Mouse (Mus musculus): ENCODE results near the gene Msi2. TPM values are rescaled to one million over a fixed set of nuclear protein-coding genes. Genes with fewer than 3 reads are reported as not detected.

The Msi2 gene
- polyA plus RNA-seq, 1 experiment = 6.7 TPM

DNA sequence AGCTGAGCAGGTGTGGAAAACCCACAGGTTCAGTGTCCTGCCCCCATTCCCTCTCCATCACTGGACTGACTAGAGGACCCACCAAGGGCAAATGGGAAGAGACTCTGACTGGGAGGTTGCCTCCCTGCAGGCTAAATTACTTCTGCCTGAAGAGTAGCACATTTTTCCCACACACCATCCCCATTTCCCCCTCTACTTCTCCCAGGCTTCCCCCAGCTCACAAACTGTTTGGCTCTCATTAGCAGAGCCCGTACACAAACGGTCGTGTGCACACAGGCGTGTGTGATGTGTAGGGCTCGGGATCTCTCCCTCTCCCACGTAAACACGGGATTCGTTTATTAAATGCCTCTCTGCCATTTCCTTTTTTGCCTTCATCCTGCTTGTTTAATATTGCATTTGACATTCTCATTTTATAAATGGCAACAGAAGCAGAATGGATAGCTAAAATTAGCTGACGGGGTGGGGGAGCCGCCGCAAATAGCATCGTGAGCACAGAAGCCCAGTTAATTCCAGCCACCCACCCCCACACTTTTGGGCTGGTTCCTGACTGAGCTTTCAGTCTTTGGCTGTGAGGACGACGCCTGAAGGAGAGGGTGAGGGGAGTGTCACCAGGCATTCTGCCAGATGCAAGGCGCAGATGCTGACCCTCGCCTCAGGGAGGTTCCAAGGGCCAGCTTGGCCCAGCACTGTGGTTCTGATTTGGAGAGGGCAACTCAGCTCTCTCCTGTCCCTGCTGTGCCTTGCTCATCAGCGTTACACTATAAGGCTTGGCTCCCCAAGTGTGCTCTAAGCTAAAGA is 313.3 kb downstream of the Msi2 start:
- 26% methylated on average over 17 of the region's 17 CpGs for WGBS
- no peak for DNase-seq (ENCODE audit: low read depth, low spot score)

DNA sequence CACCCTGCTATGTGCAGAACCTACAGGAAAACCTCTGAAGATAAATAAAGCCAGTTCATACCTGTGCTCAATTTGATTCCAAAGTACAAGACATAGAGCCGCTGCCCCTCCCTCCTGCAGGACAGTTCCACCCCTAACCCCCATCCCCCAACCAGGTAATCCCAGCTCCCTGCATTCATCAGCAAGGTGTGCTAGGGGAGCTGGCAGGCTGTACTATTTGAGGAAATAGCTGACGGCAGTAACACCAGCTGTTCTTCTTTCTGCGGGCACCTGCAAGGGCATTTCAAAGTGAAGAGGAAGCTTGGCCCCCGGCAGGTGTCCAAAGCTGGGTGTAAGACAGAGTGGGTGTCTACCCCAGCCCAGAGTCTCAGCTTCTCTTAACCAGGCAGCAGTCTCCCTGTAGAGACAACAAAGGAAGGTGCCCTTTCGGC is 314.1 kb downstream of the Msi2 start:
- no peak for DNase-seq (ENCODE audit: low read depth, low spot score)
- 24% methylated on average over 5 of the region's 5 CpGs for WGBS

DNA sequence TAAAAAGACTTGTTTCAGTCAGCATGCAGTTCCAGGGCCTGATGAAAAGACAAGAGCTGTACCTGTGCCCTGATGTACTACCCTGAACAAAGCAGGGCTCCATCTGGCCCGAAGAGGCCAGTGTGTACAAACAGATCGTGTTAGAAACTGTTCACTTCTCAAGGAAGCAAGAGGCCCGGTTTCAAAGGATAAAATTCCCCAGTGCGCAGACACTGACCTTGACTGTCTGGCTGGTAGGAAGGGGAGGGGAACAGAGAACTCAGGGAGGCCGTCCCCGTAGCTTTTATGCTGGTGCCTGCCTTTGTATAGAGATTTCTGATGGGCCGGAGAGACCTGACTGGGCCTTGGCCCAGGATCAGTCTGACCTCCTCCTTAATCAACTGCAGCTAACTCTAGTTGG is 316.0 kb downstream of the Msi2 start:
- no peak for DNase-seq (ENCODE audit: low read depth, low spot score)
- 23% methylated on average over 7 of the region's 7 CpGs for WGBS

DNA sequence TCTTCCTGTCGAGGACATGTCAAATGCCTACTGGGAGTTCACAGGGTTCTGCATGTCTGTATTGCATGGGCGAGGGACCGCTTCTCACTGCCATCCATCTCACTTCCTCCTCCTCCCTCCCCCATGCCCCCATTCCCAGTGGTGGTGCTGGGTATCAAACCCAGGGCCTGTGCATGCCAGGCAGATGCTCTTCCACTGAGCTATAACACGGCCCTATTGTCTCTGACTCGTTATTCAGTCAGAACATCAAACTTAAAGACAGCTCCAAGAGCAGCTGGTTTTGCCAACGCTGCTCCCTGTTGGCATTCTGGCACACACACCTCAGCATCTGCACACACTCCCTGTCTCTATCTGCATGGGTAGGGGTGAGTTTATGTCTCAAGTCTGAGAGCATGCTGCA is 317.0 kb downstream of the Msi2 start:
- WGBS = 58% methylated on average over 6 of the region's 6 CpGs
- DNase-seq (ENCODE audit: low read depth, low spot score) = no peak

DNA sequence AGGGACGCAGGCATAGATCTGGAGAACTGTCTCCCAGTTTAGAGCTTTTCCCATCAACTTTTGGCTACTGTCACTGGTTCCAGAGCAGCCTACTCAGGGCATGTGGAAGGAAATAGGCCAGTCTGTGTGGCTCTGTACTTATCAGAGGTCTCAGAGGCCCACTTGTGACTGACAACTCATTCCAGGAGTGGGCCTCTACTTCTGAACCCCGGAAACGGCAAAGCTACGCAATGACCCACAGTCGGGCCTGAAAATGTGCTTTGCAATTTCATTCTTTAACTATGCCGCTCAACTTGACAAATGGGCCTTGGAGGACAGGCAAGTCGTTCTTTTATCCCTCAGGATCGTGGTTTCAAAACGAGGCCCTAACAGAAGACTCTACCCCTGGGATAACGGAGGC is 317.4 kb downstream of the Msi2 start:
- 84% methylated on average over 10 of the region's 10 CpGs for WGBS

DNA sequence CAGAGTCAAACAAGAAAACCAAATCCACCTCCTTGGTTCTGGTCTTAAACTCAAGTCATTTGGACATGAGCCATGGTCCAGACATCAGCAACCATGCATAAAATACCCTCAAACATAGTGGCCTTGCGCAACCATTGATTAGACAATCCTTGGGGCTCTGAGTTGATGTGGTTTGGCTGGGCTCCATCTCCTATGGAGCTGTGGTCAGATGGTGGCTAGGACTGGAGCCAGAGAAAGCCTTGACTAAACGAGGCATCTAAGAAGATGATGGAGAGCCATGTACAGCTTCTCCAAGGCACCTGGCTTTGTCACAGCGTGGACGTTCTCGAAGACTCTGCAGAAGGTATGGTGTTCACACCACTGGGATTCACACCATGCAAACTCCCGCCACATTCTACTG is 318.1 kb downstream of the Msi2 start:
- WGBS = 75% methylated on average over 6 of the region's 6 CpGs
- no peak for DNase-seq (ENCODE audit: low read depth, low spot score)

More for the DNA sequence above, 317.4 kb downstream of the Msi2 start:
- DNase-seq (ENCODE audit: low read depth, low spot score) = no peak

DNA sequence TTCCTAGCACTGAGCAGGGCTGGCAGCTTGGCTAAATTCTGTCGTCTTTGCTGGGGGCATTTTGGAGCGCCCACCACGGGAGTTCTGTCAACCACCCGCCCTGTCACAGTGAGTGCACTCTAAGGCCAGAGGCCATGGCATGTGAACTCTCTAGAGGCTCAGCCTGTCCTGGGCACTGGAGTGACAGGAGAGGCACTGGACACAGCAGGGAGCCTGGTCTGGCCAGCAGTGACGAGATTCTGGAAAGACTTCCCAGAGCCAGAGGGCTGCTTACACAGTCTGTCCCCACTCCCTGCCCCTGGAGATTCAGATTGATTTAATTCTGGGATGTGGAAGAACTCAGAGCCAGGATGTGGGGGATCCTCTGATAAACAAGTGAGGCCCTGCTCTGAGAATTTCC is 318.9 kb downstream of the Msi2 start:
- WGBS = 67% methylated on average over 5 of the region's 5 CpGs
- no peak for DNase-seq (ENCODE audit: low read depth, low spot score)

DNA sequence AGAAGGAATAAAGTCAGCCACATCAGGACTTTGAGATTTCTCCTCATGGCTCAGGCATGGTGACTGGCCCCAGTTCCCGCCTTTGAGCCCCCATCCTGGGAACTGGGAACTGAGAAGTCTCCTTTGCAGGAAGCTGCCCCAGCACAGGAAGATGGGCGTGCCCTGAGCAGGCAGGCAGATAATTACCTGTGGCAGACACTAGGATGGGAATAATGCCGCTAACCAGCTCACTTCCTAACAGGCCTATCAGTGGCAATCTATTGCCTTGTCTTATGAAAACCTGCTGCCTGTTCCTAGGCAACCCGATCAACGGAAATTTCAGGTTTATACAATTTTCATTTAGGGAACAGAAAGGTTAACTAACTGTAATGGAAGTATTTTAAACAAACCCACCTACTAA is 319.3 kb downstream of the Msi2 start:
- WGBS = 52% methylated on average over 5 of the region's 5 CpGs
- DNase-seq (ENCODE audit: low read depth, low spot score) = no peak

DNA sequence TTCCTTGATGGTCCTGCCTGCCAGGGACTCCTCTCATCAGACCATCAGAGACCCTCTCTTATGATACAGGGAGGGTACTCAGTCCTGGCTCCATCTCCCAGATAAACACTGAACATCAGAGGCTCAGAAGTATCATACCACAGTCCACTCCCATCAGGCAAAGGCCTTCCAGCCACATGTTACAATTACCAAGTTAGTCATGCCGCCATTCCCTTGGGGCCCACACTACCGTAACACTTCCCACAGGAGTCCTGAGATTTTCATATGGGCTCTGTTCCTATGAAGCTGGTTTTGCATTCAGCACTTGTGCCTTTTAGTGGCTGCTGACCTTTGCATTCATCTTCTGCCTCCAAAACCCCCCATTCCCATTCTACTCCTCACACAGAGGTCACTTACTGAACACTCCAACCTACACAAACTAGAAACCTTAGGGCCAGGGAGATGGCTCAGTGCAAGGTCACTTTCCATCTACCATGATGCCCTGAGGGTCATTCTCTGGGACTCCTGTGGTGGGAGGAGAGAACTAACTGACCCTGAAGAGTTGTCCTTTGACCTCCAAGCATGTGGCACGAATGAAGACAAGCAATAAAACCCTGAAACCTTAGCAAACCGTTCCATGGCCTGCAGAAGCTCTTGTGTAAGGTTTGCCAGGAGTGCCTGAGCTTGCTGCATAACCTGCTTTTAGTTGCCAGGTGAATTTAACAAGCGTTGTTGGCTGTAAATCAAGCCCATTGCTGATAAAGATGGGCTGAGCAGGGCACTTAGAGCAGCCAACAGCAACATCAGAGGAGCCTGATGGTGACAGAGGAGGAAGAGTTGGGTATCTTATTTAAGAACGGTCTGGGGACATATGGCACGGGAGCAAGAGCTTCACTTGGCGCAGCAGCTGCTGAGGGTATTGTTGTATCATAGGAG is 323.0 kb downstream of the Msi2 start:
- DNase-seq (ENCODE audit: low read depth, low spot score) = no peak
- 50% methylated on average over 8 of the region's 8 CpGs for WGBS

DNA sequence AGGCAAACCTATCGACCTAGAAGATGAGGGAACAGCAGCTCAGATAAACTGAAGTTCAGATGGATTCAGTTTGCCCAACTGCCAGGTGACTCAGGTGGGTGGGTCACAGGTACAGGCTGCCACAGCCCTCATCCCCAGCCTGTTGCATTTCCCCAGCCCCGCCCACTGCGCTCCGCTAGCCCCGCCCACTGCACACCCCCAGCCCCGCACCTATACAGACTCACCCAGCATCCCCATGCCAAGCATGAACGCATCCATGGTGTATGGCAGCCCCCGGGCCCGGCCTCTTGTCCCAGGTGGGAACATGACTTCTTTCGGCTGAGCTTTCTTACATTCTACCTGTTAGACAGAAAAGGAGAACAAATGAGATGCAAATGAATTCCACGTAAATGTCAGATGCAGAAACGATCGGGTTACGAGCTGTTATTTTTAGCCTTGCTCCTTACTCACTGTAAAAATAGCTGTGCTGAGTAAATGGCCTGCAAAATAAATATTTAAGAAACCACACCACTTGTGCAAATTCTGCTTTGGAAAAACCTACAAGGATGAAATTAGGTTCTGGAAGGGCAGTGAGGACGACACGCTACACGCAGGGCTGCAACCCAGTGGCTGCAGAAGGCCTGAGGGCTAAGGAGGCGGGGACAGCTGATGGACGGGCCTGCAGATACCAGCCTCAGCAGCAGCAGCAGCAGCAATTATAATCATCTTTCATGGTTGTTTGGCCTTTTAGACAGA is 323.8 kb downstream of the Msi2 start:
- DNase-seq (ENCODE audit: low read depth, low spot score) = no peak
- 49% methylated on average over 19 of the region's 19 CpGs for WGBS

DNA sequence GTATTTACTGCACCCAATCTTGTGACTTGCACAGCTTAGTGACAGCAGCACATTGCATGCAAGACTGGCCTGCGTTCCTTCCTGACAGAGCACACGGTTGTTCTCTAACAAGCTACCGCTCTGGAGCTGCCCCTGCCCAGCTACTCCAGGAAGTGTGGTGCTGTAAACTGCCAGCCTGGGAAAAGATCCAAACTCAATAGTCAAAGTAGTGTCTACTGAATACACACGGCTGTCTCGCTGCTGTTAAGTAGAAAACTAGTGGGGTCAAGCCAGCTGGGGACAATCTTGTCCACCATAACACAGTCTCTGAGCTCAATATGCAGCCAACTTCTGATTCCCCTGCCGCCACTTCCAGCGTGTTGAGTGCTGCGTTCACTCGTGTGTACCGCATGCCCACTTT is 325.6 kb downstream of the Msi2 start:
- DNase-seq (ENCODE audit: low read depth, low spot score) = no peak
- WGBS = 28% methylated on average over 10 of the region's 10 CpGs

DNA sequence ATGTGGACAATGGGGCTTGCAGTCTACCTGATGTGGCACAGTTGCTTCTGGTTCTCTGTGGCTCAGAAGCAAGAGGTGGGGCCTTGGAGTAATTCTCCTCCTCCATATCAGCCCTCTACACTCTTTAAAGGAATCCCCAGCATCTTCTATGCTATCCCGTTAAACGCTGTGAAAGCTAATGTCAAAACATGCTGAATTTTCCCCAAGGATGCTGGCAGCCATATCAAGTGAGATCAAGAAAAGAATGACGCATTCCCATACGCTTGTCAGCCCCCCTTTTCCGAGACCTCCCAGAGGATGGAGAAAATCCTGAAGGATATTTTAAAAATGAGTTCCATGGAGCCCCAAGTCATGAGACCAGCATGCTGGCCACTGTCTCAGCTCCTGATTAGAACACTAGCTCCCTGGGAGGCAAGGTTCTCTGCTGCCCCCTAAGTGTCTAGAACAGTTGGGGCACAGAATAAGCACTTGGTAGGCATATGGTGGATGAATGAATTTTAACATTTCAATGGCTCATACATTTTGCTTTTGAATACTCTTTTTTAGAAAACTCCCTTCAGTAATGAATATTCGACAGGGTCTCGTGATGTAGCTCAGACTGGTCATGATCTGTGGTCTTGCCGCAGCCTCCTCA is 327.0 kb downstream of the Msi2 start:
- DNase-seq (ENCODE audit: low read depth, low spot score) = no peak
- WGBS = 88% methylated on average over 8 of the region's 8 CpGs

DNA sequence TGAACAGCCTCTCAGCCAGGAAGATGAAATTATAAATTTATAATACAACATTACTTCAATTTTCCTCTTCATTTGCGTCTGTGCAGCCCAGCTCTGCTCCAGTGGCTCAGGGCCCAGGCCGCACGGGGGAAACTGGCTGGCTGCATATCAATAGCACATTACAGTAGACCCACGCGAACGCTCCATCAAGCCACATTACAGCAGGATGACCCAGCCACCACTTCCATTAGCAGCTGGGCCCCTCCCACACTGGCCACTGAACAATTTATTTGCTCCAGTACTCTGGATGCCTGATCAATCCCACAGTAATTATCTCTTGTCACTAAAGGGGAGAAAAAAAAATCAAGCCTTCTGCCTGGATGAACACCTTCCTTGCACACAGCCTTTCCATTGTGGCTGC is 328.8 kb downstream of the Msi2 start:
- WGBS = 90% methylated on average over 6 of the region's 6 CpGs

DNA sequence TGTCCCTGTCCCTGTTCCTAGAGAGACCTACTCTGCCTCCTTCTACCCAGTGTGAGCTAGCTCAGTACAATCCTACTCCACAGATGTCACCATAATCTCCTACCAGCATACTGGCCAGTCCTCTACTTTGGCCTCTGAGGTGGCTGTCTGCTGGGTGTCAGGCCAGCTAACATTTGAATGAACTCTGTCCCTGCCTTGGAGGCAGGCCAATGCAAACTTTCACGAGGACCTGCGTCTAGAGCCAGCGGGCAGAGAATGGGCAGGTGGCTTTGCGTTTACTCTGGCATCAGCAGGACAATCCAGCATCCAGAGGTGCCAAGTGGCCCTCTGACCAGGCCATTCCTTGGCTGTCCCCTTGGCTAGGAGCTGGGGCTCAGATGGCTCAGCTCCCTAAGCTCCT is 331.4 kb downstream of the Msi2 start:
- DNase-seq (ENCODE audit: low read depth, low spot score) = peak; percentile 61
- 28% methylated on average over 4 of the region's 4 CpGs for WGBS

More for the DNA sequence above, 328.8 kb downstream of the Msi2 start:
- DNase-seq (ENCODE audit: low read depth, low spot score) = no peak

DNA sequence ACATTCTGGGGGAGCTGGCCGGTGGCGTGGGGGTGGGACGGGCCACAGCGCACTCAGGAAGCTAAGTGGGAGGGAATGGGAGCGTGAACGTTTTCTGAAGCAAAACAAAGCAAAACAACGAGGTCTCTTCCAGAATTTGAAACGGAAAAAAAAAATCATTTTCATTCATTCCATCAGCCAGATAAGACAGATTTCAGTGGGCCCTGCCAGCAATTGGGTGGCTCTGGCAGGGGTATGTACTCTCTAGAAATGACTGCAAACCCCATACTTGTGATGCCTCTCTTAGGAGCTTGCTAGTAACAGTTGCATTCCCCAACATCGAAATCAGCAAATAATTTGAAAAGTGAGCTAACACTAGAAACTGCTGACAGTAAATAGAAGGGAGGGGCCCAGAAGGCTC is 335.9 kb downstream of the Msi2 start:
- no peak for DNase-seq (ENCODE audit: low read depth, low spot score)
- WGBS = 76% methylated on average over 9 of the region's 9 CpGs

DNA sequence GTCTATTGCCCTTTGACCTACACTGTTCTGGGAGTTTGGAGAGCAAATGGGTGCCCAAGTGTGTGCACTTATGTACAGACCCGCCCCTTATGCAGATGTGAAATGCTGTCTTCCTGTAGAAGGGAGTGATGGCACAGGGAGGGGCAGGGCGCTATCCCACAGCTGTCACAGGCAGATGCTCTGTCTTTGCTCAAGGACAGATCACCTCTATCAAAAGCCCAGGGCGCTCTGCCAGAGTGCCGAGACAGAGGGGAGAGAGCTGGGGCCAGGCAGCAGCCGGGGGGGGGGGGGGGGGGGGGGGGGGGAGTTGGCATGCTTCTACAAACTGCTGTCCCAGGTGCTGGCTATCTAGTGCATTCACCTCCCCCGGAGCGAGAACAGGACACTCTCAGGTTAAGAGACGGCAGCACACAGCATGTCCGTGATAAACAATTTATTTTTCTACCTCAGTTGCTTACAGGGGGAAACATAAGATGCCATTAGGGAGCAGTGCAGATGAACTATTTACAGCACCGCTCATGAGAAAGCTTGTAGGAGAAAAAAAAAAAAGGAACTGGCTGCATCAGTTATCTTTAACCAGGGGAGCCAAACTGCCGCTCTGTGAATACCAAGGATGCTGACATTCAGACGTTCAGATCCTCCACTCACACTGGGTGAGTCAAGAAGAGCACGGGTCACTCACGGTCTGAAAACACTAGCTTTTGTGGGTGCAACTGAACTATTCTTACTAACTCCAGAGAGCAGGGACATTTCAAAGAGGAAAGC is 337.0 kb downstream of the Msi2 start:
- WGBS = 72% methylated on average over 11 of the region's 14 CpGs
- no peak for DNase-seq (ENCODE audit: low read depth, low spot score)

DNA sequence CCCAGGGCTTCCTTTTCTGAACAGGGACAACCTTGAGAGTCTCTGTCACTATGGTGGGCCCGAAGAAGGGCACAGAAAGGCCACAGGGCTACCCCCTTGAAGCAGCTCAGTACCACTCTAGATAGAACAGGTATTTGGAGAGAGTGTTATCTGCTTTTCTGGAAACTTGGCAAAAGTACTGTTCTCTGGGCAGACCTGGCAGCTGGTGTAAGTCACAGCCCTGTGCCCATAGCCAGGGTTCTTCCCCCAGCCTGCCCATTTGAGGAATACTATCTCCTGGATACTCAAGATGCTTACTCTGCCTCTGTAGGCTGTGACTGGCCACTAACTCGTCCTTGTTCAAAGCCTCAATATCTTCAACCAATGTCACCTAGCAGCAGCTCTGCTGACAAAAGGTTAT is 338.7 kb downstream of the Msi2 start:
- WGBS = 88% methylated on average over 2 of the region's 2 CpGs
- no peak for DNase-seq (ENCODE audit: low read depth, low spot score)

DNA sequence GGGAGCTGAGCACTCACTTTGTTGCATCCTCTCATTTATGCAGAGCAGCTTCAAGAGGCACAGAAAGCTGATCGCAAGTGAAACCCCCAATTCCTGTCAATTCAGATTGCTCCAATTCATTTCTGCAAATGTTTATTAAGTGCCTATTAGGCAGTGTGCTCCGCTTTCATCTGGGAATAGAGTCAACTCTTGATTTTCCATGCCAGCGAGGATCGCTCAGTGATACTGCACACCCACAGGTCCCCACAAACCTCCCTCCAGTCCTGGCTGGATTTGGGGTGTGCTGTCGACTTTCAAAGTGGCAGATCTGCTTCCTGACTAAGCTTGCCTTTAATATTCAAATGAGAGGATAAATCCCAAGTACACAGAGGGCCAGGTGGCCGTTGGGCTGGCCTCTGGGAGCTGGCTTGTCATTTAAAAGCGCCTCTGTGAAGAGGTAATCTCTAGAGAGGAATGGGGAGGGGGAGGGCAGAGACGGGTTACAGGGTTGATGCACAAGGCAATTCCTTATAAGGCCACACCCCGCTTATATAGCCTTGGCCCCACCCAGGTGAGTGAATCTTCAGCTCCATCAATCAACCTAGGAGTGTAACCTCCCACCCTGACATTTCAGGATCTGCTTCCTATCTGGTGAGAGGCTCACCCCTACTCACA is 339.5 kb downstream of the Msi2 start:
- no peak for DNase-seq (ENCODE audit: low read depth, low spot score)
- 56% methylated on average over 9 of the region's 9 CpGs for WGBS

DNA sequence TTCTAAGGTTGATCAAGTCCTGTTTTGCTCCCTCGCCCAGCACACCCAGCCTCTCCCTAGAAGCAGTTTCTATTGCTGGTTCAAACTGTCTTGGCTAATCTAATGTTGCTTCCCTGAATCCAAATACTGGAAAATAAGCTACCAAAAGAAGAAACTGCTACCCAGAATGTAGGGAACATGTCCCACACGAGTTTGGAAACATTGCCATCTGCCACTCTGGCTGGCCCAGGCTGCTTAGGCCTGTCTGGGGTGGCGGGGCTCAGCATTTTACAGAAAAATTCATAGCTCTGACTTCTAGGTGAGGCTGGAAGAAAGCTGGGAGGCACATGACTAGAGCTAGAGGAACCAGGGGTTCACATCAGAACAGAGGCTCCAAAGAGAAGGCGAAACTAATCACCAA is 345.7 kb downstream of the Msi2 start:
- DNase-seq (ENCODE audit: low read depth, low spot score) = no peak
- 76% methylated on average over 4 of the region's 4 CpGs for WGBS
